Mouse (Mus musculus): Measurements from ENCODE around the gene Ext2. TPM values are rescaled to one million over a fixed set of nuclear protein-coding genes. Genes with fewer than 3 reads are reported as not detected.

Ext2 gene
- polyA plus RNA-seq, 1 experiment from 2014 or later, result 76.4 TPM

DNA sequence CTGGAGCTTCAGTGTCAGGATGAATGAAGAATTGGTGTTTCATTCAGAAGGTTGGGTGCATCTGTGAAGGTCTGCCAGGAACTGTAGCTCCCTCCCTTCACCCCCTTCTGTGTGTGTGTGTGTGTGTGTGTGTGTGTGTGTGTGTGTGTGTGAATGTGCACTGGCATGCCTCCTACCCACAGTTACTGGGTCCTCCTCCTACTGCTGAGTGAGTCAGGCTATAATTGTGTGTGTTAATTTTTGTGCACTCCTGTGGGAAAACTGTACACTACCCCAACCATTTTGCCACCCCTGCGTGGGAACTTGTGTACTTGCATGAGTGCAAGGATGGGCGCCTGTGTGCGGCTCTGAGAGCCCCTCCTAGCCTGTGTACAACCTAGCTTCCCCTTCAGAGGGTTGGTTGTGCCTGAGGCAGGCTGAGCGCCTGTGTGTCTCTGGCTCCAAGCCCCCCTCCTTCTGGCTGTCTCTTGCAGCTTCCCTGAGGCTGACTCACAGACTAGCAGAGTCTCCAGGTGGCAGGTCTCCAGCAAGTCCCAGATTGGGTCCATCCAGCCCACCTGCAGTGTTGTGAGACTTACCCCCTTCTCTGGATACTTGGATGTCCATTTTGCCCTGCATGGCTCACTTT lies 173.0 kb downstream of the Ext2 start:
- peaks cover 61% of the 10 kb centered on the region for H3K27me3 ChIP-seq (replicated peaks)
- no peak overlapping the region for H3K27ac ChIP-seq
- no peaks in the 10 kb centered on the region for H3K36me3 ChIP-seq (replicated peaks)
- peaks cover 5% of the 10 kb centered on the region for H3K4me1 ChIP-seq
- no peak for ATAC-seq (replicated peaks)
- no peak overlapping the region for H3K9ac ChIP-seq
- H3K9me3 ChIP-seq, result no peaks in the 10 kb centered on the region
- WGBS, result 30% methylated on average over 4 of the region's 4 CpGs
- H3K4me3 ChIP-seq, result no peak overlapping the region
- H3K4me2 ChIP-seq, result no peak overlapping the region

DNA sequence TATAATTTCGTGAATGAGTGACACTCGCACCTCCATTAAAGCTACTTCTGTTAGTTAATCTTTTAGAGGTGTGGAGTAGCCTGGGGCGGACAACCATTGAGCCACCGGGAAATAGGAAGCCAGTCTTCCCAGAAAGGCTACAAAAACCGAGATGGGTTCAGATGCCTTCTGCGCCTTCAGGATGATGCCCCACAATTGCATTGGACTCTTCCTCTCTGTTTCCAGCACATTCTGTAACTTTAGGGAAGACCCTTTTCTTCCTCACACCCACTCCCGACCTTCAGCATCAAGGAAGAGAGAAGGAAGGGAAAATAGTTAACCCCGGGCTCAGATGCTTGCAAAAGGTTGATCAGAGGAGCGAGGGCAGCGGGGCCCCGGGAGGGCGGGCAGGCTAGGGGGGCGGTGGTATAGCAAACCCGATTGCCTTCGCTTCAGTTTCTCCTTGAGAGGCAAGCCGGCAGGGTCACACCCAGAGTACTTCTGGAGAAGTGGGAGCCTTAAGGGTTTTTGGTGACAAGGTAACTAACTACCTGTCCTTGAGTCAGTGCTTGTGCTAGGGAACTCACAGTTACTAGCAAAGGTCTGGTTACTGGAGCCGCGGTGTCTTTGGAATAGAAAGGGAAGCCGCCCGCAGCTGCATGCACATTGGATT lies 174.3 kb downstream of the Ext2 start:
- Histone ChIP-seq H3K27me3 (replicated peaks) (peaks cover 74% of the 10 kb centered on the region), H3K9ac (no peak overlapping the region)
- 4% methylated on average over 20 of the region's 20 CpGs for WGBS

DNA sequence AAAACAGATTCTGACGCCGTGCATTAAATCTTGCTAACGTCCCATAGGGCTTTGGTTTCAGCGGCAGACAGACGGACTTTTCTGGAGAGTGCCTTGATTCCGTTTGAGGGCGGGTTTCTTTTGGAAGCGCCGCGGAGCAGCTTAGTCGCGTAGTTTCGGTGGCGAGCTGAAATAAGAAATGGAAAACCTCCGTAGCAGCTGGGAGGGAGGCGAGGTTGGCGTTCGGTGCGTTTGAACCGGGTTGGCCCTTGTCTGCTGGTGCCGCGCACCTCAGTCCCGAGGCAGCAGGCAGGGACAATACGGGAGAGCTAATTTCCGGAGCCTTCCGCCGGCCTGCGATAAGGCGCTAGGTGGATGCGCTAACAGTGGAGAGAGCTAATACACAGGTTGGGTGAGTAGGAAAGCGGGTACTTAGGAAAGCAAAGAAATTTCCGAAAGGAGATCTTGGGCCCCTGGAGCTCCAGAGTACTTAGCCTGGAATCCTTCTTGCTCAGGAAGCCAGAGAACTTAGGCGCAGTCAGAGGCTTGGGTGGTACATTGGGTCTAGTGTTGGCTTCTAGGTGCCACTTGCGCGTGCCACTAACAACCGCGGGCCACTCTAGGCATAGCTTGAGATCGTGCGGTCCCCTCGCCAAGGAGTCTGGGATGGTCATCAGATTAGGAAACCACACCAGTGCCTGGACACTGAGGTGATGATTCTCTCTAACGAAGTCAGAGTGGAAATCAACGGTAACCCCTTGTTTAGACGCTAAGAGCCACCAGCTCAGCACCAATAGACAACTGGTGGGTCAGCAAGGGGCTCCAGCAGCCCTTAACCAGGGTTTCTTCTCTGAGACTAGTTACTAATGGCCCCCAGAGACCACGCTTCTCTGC lies 175.1 kb downstream of the Ext2 start:
- peaks cover 81% of the 10 kb centered on the region for H3K27me3 ChIP-seq (replicated peaks)
- no peak overlapping the region for H3K9ac ChIP-seq
- H3K4me1 ChIP-seq, result peaks cover 17% of the 10 kb centered on the region
- no peak overlapping the region for H3K27ac ChIP-seq
- no peak for ATAC-seq (replicated peaks)
- no peak overlapping the region for H3K4me3 ChIP-seq
- H3K9me3 ChIP-seq, result no peaks in the 10 kb centered on the region
- 1% methylated on average over 44 of the region's 44 CpGs for WGBS
- H3K36me3 ChIP-seq (replicated peaks), result no peaks in the 10 kb centered on the region
- H3K4me2 ChIP-seq, result peak overlapping the region; percentile 2; the same call in 1 of the 2 replicates

More for the DNA sequence above, 174.3 kb downstream of the Ext2 start:
- H3K9me3 ChIP-seq, result no peaks in the 10 kb centered on the region
- no peak overlapping the region for H3K4me2 ChIP-seq
- no peak overlapping the region for H3K4me3 ChIP-seq
- H3K4me1 ChIP-seq, result peaks cover 9% of the 10 kb centered on the region
- H3K27ac ChIP-seq, result no peak overlapping the region
- H3K36me3 ChIP-seq (replicated peaks), result no peaks in the 10 kb centered on the region
- ATAC-seq (replicated peaks), result no peak

DNA sequence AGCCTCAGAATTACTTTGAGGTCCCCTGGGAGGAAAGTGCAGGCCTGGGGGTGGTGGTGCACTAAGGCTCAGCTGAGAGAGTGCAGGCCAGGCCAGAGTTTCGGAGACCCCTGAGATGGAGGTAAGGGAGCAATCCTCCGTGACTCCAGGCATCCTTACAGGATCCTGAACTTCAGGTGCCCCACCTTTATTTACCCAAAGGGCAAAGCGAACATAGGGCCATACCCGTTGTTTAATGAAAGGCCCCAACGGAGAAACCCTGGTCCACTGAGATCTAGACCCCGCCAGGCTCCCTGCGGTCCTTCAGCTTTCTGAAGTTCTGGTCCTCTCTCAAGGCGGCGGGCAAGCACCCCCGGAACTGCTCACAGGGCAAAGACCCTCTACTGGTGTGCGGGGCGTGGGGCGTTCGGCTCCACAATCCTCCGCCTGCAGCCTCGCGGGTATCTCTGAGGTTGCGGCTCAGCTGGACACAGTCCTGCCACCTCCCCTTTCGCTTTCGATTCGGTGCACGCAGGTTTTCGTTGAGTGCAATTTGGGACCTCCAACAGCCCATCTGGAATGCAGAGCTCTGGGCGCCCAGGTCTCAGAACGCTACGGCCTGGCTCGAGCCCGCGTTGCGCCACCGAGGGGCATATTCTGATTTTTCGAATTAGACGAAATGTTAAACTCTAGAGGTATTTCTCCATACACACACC lies 176.6 kb downstream of the Ext2 start:
- no peaks in the 10 kb centered on the region for H3K36me3 ChIP-seq (replicated peaks)
- no peak overlapping the region for H3K27ac ChIP-seq
- peaks cover 85% of the 10 kb centered on the region for H3K27me3 ChIP-seq (replicated peaks)
- peak overlapping the region; percentile 20; the same call in 1 of the 2 replicates for H3K4me2 ChIP-seq
- no peak overlapping the region for H3K4me3 ChIP-seq
- H3K9ac ChIP-seq, result no peak overlapping the region
- H3K4me1 ChIP-seq, result peaks cover 22% of the 10 kb centered on the region
- 2% methylated on average over 33 of the region's 33 CpGs for WGBS
- no peak for ATAC-seq (replicated peaks)
- no peaks in the 10 kb centered on the region for H3K9me3 ChIP-seq

DNA sequence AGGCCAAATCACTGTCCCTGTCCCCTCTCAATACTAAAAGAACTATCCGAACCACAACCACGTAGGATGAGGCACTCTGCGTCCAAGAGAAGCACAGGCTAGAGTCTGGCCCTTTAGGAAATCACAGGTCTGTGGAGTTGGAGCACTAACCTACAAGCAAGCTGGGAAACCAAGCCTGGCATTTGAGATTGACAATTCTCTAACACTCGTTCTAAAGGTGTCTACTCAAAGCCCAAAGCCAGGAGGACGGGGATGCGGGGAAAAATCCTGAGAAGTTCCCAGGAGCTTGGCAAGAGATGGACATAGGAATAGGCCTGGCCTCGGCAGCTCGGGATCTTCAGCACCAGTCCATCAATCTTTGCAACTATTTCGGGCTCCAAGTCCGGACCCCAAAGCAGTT lies 177.2 kb downstream of the Ext2 start:
- H3K4me1 ChIP-seq, result peaks cover 22% of the 10 kb centered on the region
- H3K4me3 ChIP-seq, result no peak overlapping the region
- 11% methylated on average over 10 of the region's 10 CpGs for WGBS

DNA sequence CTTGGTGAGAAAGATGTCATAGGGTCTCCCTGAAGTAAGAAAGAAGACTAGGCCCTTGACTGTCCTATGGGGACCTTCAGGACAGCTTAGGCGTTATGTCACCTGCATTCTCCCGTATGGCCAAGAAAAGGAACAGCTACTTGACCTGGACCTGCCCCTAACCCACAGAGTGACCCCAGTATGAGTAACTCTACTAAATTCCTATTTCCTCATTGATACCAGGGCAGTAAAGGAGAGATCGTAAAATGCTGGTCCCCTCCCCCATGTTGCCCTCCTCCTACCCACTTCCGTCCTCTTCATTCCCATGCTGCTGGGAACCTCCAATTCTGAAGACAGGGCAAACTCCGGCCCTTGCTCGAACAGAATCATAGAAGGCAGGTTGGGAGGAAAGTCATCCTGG lies 177.6 kb downstream of the Ext2 start:
- H3K4me1 ChIP-seq, result peaks cover 22% of the 10 kb centered on the region
- no peaks in the 10 kb centered on the region for H3K9me3 ChIP-seq
- no peak overlapping the region for H3K4me2 ChIP-seq
- no peak overlapping the region for H3K27ac ChIP-seq
- no peak for ATAC-seq (replicated peaks)
- H3K4me3 ChIP-seq, result no peak overlapping the region
- no peak overlapping the region for H3K9ac ChIP-seq
- H3K27me3 ChIP-seq (replicated peaks), result peaks cover 85% of the 10 kb centered on the region
- no peaks in the 10 kb centered on the region for H3K36me3 ChIP-seq (replicated peaks)
- WGBS, result 9% methylated on average over 6 of the region's 6 CpGs

More for the DNA sequence above, 177.2 kb downstream of the Ext2 start:
- Histone ChIP-seq H3K9ac (no peak overlapping the region), H3K9me3 (no peaks in the 10 kb centered on the region), H3K36me3 (replicated peaks) (no peaks in the 10 kb centered on the region), H3K27ac (no peak overlapping the region), H3K4me2 (no peak overlapping the region), H3K27me3 (replicated peaks) (peaks cover 85% of the 10 kb centered on the region)
- ATAC-seq (replicated peaks), result no peak

DNA sequence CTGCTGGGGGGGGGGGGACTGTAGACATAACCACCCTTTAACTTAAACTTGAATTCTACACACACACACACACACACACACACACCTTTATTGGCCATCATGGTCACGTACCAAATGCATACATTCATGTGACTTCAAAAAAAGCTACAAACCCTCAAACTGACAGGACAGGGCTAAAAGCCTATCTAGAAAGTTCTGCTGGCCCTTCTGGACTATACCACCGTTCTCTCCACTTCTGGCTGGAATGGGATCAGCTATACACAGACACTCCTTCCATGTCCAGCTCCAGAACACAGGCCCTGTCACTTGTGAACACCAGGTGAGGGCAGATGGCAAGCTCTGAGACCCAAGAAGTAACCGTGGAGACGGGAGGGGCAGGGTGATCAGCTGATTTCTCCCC lies 178.1 kb downstream of the Ext2 start:
- no peak for ATAC-seq (replicated peaks)
- peaks cover 22% of the 10 kb centered on the region for H3K4me1 ChIP-seq
- 17% methylated on average over 4 of the region's 4 CpGs for WGBS
- no peak overlapping the region for H3K27ac ChIP-seq
- H3K9ac ChIP-seq, result no peak overlapping the region
- no peak overlapping the region for H3K4me2 ChIP-seq
- H3K9me3 ChIP-seq, result no peaks in the 10 kb centered on the region
- peaks cover 85% of the 10 kb centered on the region for H3K27me3 ChIP-seq (replicated peaks)
- H3K4me3 ChIP-seq, result no peak overlapping the region
- H3K36me3 ChIP-seq (replicated peaks), result no peaks in the 10 kb centered on the region

DNA sequence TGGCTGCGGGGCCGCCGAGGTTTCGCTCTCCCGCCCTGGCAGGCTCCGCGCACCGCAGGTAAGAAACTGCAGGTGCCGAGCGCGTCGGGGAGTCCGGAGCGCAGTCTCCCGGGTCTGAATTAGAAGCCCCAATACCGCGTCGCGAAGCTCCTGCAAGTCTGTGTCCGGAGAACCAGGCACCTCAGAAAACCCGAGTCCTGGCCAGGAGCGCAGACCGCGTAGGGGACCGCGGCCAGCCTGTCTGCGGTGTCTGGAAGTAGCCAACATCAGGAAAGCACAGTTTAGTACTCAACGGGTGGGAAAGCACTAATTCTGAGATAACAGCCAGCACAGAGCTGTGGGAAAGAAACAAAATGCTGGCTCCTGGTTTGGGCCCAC lies 179.0 kb downstream of the Ext2 start:
- H3K4me3 ChIP-seq, result peak overlapping the region; percentile 33
- H3K9me3 ChIP-seq, result no peaks in the 10 kb centered on the region
- peaks cover 83% of the 10 kb centered on the region for H3K27me3 ChIP-seq (replicated peaks)
- H3K9ac ChIP-seq, result no peak overlapping the region
- H3K4me2 ChIP-seq, result peak overlapping the region; percentile 51
- H3K4me1 ChIP-seq, result peaks cover 22% of the 10 kb centered on the region
- H3K36me3 ChIP-seq (replicated peaks), result no peaks in the 10 kb centered on the region
- H3K27ac ChIP-seq, result no peak overlapping the region
- 1% methylated on average over 28 of the region's 28 CpGs for WGBS
- no peak for ATAC-seq (replicated peaks)

DNA sequence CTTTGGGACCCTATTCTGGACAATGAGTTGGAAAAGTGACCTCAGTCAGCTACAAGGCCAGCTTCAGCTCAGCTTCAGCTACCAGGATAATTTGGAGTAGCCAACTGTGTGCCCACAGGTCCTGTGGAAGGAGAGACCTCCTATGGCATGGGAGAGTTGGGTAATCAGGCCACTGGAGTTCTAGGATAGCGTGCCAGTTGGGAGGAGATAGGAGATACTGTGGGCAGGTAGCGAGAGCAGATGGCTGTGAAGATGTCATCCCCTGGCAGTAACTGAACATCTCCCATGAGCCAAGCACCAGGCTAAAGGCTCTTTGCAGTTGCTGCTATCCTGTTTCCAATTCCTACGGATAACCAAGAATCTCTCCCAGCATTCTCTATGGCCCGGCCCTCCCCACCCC lies 187.8 kb downstream of the Ext2 start:
- Histone ChIP-seq H3K9ac (no peak overlapping the region), H3K27ac (no peak overlapping the region), H3K4me1 (no peaks in the 10 kb centered on the region), H3K4me3 (no peak overlapping the region), H3K27me3 (replicated peaks) (peaks cover 46% of the 10 kb centered on the region), H3K36me3 (replicated peaks) (no peaks in the 10 kb centered on the region), H3K9me3 (no peaks in the 10 kb centered on the region), H3K4me2 (no peak overlapping the region)
- WGBS, result 90% methylated on average over 4 of the region's 4 CpGs
- ATAC-seq (replicated peaks), result no peak

DNA sequence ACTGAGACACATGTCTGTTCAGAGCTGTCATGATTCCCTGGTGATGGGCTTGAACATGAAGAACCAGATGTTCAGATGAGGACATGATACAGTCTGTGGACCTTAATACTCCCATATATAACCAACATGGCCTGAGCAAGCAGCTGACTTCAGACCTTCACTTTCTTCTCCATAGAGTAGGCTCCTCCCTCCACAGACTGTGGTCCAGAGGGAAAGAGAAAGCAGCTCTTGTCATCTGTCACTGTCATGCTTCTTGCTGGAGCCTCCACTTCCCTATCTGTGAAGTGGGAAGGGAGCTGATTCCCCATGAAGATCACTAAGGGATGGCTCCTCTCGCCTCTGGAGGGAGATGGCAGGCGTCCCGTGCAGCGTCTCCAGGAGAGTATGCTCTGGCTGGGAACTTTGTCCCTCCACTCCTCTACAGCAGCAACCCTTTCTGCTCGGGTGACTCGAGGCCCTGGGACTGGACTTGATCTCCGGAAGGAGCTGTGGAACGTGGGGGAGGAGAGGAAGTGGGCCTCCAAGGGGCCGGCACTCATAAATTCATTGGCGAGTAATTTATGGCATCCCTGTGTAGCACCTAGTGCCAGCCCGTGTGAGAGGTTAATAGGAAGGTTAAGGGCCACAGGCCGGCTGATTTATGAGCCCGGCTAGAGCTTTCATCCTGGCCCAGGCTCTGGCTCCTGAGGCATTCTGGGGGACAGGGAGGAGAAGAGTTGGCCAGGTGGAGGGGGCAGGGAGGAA lies 197.5 kb downstream of the Ext2 start:
- Histone ChIP-seq H3K36me3 (replicated peaks) (no peaks in the 10 kb centered on the region), H3K9me3 (no peaks in the 10 kb centered on the region), H3K27ac (no peak overlapping the region), H3K4me2 (no peak overlapping the region), H3K27me3 (replicated peaks) (no peaks in the 10 kb centered on the region), H3K4me1 (no peaks in the 10 kb centered on the region), H3K9ac (no peak overlapping the region), H3K4me3 (no peak overlapping the region)
- no peak for ATAC-seq (replicated peaks)
- WGBS, result 79% methylated on average over 13 of the region's 13 CpGs

DNA sequence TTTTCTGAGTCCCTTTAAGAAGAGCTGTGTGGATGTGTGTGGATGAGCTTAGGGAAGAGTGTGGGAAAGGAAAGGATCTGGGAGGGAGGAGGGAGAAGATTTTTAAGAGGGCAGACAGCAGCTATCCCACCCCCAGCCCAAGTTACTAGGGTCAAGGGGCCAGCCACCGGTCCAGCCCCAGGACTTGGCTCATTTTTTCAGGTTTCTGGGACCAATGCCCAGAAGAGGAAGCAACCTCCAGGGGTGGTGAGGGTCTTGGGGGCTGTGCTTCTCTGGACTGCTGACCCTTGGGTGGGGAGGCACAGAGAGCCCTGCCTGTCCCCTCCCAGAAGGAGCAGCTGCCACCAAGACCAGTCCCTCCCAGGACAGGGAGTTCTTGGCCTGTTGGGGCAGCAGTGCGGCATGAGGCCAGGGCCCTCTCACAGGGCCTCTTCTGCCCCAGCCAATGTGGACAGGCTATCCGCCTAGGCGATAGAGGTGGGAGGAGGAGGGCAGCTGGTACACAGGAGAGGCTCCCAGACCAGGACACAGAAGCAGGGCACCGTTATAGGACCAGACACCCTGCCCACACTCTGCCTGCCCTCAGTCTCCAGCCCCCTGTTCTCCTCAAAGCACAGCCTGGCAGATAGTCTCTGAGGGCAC lies 203.0 kb downstream of the Ext2 start:
- no peak overlapping the region for H3K4me2 ChIP-seq
- no peak overlapping the region for H3K4me3 ChIP-seq
- H3K4me1 ChIP-seq, result 0 out of 2 replicates have a peak, but pooled peaks cover 4% of the 10 kb centered on the region
- H3K9ac ChIP-seq, result no peak overlapping the region
- H3K36me3 ChIP-seq (replicated peaks), result no peaks in the 10 kb centered on the region
- H3K27me3 ChIP-seq (replicated peaks), result peaks cover 9% of the 10 kb centered on the region; the same call in 1 of the 2 replicates
- H3K27ac ChIP-seq, result no peak overlapping the region
- no peaks in the 10 kb centered on the region for H3K9me3 ChIP-seq
- 37% methylated on average over 5 of the region's 5 CpGs for WGBS
- 0 out of 2 replicates have a peak, but pooled peaks have one; percentile 50 for ATAC-seq (replicated peaks)

All from midbrain, embryonic 15.5 days (tissue).